Mouse (Mus musculus) MEL (cell line): Measurements from ENCODE around the gene Slc20a1.

Experiments
- CHD2 ChIP-seq: IDR thresholded peaks from 2 replicates; pipeline ENCODE4 v1.6.1; 2011; ENCODE audit warnings: low read length, improper control_type of control experiment
- CTCF ChIP-seq, 3 experiments: IDR thresholded peaks in 2 of 3; conservative IDR thresholded peaks in 1 of 3; 2 replicates each; pipeline ENCODE4 v1.5.1; 2011 to 2012; ENCODE audit warnings: low read length in 3 of 3, low read depth in 2 of 3, mild to moderate bottlenecking in 2 of 3, improper control_type of control experiment in 1 of 3, inconsistent platforms in 1 of 3, mixed read lengths in 1 of 3, moderate library complexity in 1 of 3; ENCODE audit not compliant: control insufficient read depth in 1 of 3, insufficient read depth in 1 of 3, poor library complexity in 1 of 3, severe bottlenecking in 1 of 3
- MAFK ChIP-seq: IDR thresholded peaks from 2 replicates; pipeline ENCODE4 v1.6.1; 2011; ENCODE audit warnings: low read depth, mild to moderate bottlenecking, low read length, improper control_type of control experiment, borderline replicate concordance
- MAX ChIP-seq: IDR thresholded peaks from 2 replicates; pipeline ENCODE4 v1.6.1; 2011; ENCODE audit warnings: low read length, improper control_type of control experiment
- MXI1 ChIP-seq: IDR thresholded peaks from 2 replicates; pipeline ENCODE4 v1.6.1; 2011; ENCODE audit warnings: mild to moderate bottlenecking, low read depth, low read length, improper control_type of control experiment
- MYB ChIP-seq: IDR thresholded peaks from 2 replicates; pipeline ENCODE4 v1.6.1; 2011; ENCODE audit warnings: mild to moderate bottlenecking, low read depth, low read length, improper control_type of control experiment
- UBTF ChIP-seq: IDR thresholded peaks from 2 replicates; pipeline ENCODE4 v1.6.1; 2012; ENCODE audit warnings: low read depth, mild to moderate bottlenecking, inconsistent platforms, low read length, improper control_type of control experiment, moderate library complexity, borderline replicate concordance; ENCODE audit not compliant: insufficient read depth
- USF2 ChIP-seq, 2 experiments: IDR thresholded peaks; 2 replicates each; pipeline ENCODE4 v1.6.1; 2011 to 2012; ENCODE audit warnings: improper control_type of control experiment in 2 of 2, low read length in 2 of 2, borderline replicate concordance in 1 of 2, inconsistent platforms in 1 of 2, low read depth in 1 of 2, mild to moderate bottlenecking in 1 of 2; ENCODE audit not compliant: insufficient read depth in 1 of 2

- TF ChIP-seq MXI1 (no peak), UBTF (no peak), MAFK (no peak), USF2 (IDR thresholded peaks at IDR 0.05; ENCODE audit: borderline replicate concordance in 1 of 2, insufficient read depth in 1 of 2, low read depth in 1 of 2, low read length in 2 of 2) (no peak), MYB (no peak), CHD2 (no peak), MAX (no peak), CTCF (IDR thresholded peaks at IDR 0.05 in 2 of 3, conservative IDR thresholded peaks at IDR 0.05 in 1 of 3; ENCODE audit: control insufficient read depth in 1 of 3, insufficient read depth in 1 of 3, low read depth in 2 of 3, low read length in 3 of 3, poor library complexity in 1 of 3, severe bottlenecking in 1 of 3) (no peak)
Observed at GRCm38 (mm10) chr2:129192392-129193150, 6.0 kb upstream of the Slc20a1 start.
